Mouse (Mus musculus): ENCODE data around the gene Olfr727. TPM values are rescaled to one million over a fixed set of nuclear protein-coding genes. Genes with fewer than 3 reads are reported as not detected.

Gene Olfr727
- not detected in 2 replicates for polyA plus RNA-seq (2015; fragmentation: Nextera tagmentation; extraction: Ambion mirVana)

DNA sequence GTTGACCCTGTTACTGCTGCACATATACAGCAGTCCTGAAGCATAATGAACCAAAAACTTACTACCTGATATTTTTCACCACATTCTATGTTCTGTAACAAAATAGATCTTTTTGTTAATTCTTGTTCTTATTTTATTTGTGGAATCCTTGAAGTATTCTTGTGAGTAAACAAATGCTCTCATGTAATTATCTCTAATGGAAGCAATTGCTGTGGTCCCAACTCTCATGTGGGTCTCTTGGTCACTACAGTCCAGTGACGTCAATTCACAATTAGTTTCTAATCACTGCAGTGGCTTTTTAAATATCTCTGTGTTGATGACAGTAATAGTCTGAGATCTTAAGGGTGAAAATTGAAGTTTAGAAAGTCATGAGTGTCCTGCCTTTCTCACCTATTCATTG lies at the start of gene Olfr727:
Olfr727 (plus strand) TSS at position 301 of the 400 bp plus-strand sequence.
- Histone ChIP-seq H3K4me2 (no peak within 1 kb of the TSS), H3K27me3 (no peaks in the 10 kb centered on the region), H3K27ac (no peak within 1 kb of the TSS), H3K4me1 (no peaks in the 10 kb centered on the region), H3K4me3 (no peak within 1 kb of the TSS), H3K9ac (no peak within 1 kb of the TSS), H3K9me3 (replicated peaks) (no peaks in the 10 kb centered on the region), H3K36me3 (ENCODE audit: poor library complexity, severe bottlenecking) (no peaks in the 10 kb centered on the region)
- 98% methylated on average over 1 of the region's 1 CpGs for WGBS
- ATAC-seq: no peak

DNA sequence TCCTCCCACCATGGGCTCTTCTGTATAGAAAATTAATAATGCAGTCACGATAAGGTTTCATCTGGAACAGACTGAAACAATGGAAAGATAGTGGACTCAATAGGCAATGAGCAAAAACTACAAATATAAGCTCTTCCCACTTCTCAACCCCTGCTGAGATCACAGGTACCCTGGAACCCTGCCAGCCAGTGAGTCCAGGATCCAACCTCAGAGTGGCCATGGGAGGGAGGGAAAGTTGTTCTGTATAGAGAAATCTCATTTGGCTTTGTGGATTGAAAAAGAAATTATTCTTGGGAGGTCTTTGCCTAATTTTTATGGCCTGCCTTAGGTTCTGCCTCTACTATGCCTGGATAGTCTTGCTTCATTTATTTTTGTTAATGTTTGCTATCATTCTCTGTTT lies 32.1 kb upstream of the Olfr727 start, which contains the start of gene Olfr726:
Olfr726 (minus strand) TSS at position 101 of the 400 bp plus-strand sequence.
- Histone ChIP-seq H3K9ac (no peak within 1 kb of the TSS), H3K4me1 (no peaks in the 10 kb centered on the region), H3K27me3 (no peaks in the 10 kb centered on the region), H3K4me3 (no peak within 1 kb of the TSS), H3K4me2 (no peak within 1 kb of the TSS), H3K36me3 (ENCODE audit: poor library complexity, severe bottlenecking) (no peaks in the 10 kb centered on the region), H3K9me3 (replicated peaks) (no peaks in the 10 kb centered on the region), H3K27ac (no peak within 1 kb of the TSS)
- no peak for ATAC-seq
- WGBS: 84% methylated on average over 1 of the region's 1 CpGs

DNA sequence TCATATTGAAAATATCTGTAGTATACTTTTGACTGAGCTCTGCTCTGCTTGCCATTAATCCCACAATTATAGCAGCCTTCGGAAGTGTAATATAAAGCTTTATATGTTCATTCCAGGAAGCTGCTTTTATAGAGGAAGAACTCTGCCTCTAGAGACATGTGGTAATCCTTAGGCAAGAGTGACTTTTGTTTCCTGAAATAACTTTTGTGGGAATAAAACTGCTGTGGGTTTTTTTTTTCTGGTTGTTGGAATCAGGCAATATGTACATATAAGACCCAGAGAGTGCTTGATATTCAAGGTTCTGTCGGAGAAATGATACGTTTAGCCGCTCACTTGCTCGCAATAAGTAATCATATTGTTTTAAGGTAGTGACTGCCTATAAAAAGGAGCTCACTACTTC lies 19.6 kb downstream of the Olfr727 start, which contains the start of gene Olfr728:
Olfr728 (minus strand) TSS at position 101 of the 400 bp plus-strand sequence.
- Histone ChIP-seq H3K9ac (no peak within 1 kb of the TSS), H3K4me3 (no peak within 1 kb of the TSS), H3K27me3 (no peaks in the 10 kb centered on the region), H3K4me2 (no peak within 1 kb of the TSS), H3K4me1 (no peaks in the 10 kb centered on the region), H3K27ac (no peak within 1 kb of the TSS), H3K9me3 (replicated peaks) (no peaks in the 10 kb centered on the region), H3K36me3 (ENCODE audit: poor library complexity, severe bottlenecking) (no peaks in the 10 kb centered on the region)
- no peak for ATAC-seq
- 92% methylated on average over 5 of the region's 5 CpGs for whole genome bisulfite sequencing

DNA sequence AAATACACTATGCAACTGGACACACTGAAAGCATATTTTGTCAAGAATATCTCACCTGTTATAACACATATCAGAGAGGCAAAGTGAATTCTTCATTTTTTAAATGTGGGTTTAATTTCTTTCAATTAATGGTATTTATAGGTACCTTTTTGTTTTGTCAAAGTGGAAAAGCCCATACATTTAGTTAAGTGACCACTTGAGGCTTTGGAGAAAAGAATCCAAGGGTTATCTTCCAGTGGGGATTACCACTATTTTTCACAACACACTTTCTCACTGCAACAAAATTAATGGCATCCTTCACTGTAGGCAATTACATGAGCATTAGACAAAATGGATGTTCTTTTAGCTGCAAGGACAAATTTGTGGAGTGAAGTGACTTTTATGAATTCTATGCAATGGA lies 29.8 kb downstream of the Olfr727 start, which contains the start of gene Olfr729:
Olfr729 (minus strand) TSS at position 101 of the 400 bp plus-strand sequence.
- ATAC-seq: no peak
- H3K36me3 ChIP-seq (ENCODE audit: poor library complexity, severe bottlenecking): no peaks in the 10 kb centered on the region
- H3K27me3 ChIP-seq: no peaks in the 10 kb centered on the region
- no peaks in the 10 kb centered on the region for H3K4me1 ChIP-seq
- H3K27ac ChIP-seq: no peak within 1 kb of the TSS
- no peaks in the 10 kb centered on the region for H3K9me3 ChIP-seq (replicated peaks)
- H3K4me2 ChIP-seq: no peak within 1 kb of the TSS
- H3K4me3 ChIP-seq: no peak within 1 kb of the TSS
- H3K9ac ChIP-seq: no peak within 1 kb of the TSS

Other genes starting within 250 kb of the Olfr727 start
- not detected in 2 replicates for gene Olfr722, start 221.2 kb upstream of the Olfr727 start, polyA plus RNA-seq (2015; fragmentation: Nextera tagmentation; extraction: Ambion mirVana)
- not detected in 2 replicates for gene Olfr723, start 191.4 kb upstream of the Olfr727 start, polyA plus RNA-seq (2015; fragmentation: Nextera tagmentation; extraction: Ambion mirVana)
- not detected in 2 replicates for gene Olfr724, start 159.9 kb upstream of the Olfr727 start, polyA plus RNA-seq (2015; fragmentation: Nextera tagmentation; extraction: Ambion mirVana)
- not detected in 2 replicates for gene Olfr725, start 82.8 kb upstream of the Olfr727 start, polyA plus RNA-seq (2015; fragmentation: Nextera tagmentation; extraction: Ambion mirVana)
- gene Olfr726, start 32.2 kb upstream of the Olfr727 start, polyA plus RNA-seq (2015; fragmentation: Nextera tagmentation; extraction: Ambion mirVana): not detected in 2 replicates
- not detected in 2 replicates for gene Olfr728, start 19.5 kb downstream of the Olfr727 start, polyA plus RNA-seq (2015; fragmentation: Nextera tagmentation; extraction: Ambion mirVana)
- gene Olfr729, start 29.7 kb downstream of the Olfr727 start, polyA plus RNA-seq (2015; fragmentation: Nextera tagmentation; extraction: Ambion mirVana): not detected in 2 replicates
- not detected in 2 replicates for gene Olfr730, start 65.0 kb downstream of the Olfr727 start, polyA plus RNA-seq (2015; fragmentation: Nextera tagmentation; extraction: Ambion mirVana)
- gene Olfr731, start 118.7 kb downstream of the Olfr727 start, polyA plus RNA-seq (2015; fragmentation: Nextera tagmentation; extraction: Ambion mirVana): not detected in 2 replicates
- gene Olfr732, start 161.0 kb downstream of the Olfr727 start, polyA plus RNA-seq (2015; fragmentation: Nextera tagmentation; extraction: Ambion mirVana): not detected in 2 replicates
- not detected in 2 replicates for gene Olfr733, start 178.3 kb downstream of the Olfr727 start, polyA plus RNA-seq (2015; fragmentation: Nextera tagmentation; extraction: Ambion mirVana)
- not detected in 2 replicates for gene Olfr734, start 203.6 kb downstream of the Olfr727 start, polyA plus RNA-seq (2015; fragmentation: Nextera tagmentation; extraction: Ambion mirVana)
- not detected in 2 replicates for gene Olfr735, start 225.7 kb downstream of the Olfr727 start, polyA plus RNA-seq (2015; fragmentation: Nextera tagmentation; extraction: Ambion mirVana)
- not detected in 2 replicates for gene Tlr11, start 234.7 kb downstream of the Olfr727 start, polyA plus RNA-seq (2015; fragmentation: Nextera tagmentation; extraction: Ambion mirVana)

Data from forebrain, embryonic 13.5 days (tissue).